Mouse (Mus musculus) CH12.LX (cell line): Measurements from ENCODE around the gene Trhde. TPM values are rescaled to one million over a fixed set of nuclear protein-coding genes. Genes with fewer than 3 reads are reported as not detected.

ENCODE experiments used
- DNase-seq: peaks from one replicate; pipeline ENCODE4 v3.0.0-alpha.2; 2013; ENCODE audit errors: extremely low read depth
- H3K27ac ChIP-seq: 2 replicates; pipeline ENCODE4 v1.5.1; 2012; ENCODE audit warnings: low read depth, mild to moderate bottlenecking, control low read depth, moderate library complexity; ENCODE audit not compliant: insufficient read depth
- H3K27me3 ChIP-seq: replicated peaks from 2 replicates; pipeline ENCODE3; 2012; ENCODE audit warnings: inconsistent platforms
- H3K36me3 ChIP-seq, 2 experiments: replicated peaks in 1 of 2; 2 replicates each; pipeline versions ENCODE3 to v1.6.1; 2012; ENCODE audit warnings: inconsistent platforms in 1 of 2, low read length in 1 of 2, mild to moderate bottlenecking in 1 of 2, mixed read lengths in 1 of 2, moderate library complexity in 1 of 2; ENCODE audit not compliant: control insufficient read depth in 1 of 2, insufficient read depth in 1 of 2
- H3K4me1 ChIP-seq, 2 experiments: 2 replicates each; pipeline ENCODE4 v1.6.1; 2012; ENCODE audit warnings: inconsistent platforms in 1 of 2, moderate library complexity in 1 of 2; ENCODE audit not compliant: insufficient read depth in 2 of 2, control insufficient read depth in 1 of 2
- H3K4me2 ChIP-seq: 2 replicates; pipeline ENCODE4 v1.6.1; 2012; ENCODE audit warnings: low read depth, mild to moderate bottlenecking, control low read depth; ENCODE audit not compliant: poor library complexity, insufficient read depth, severe bottlenecking
- H3K4me3 ChIP-seq, 3 experiments: fragments of 150-350 bp in 1 of 3; sonication (generic) in 1 of 3; replicated peaks in 1 of 3; 2 replicates each; pipeline versions ENCODE3 to v1.5.1; 2011 to 2012; ENCODE audit warnings: low read depth in 2 of 3, low read length in 2 of 3, mild to moderate bottlenecking in 2 of 3, moderate library complexity in 2 of 3, control low read depth in 1 of 3, improper control_type of control experiment in 1 of 3, inconsistent platforms in 1 of 3, mixed read lengths in 1 of 3; ENCODE audit not compliant: poor library complexity in 1 of 3
- H3K79me2 ChIP-seq: replicated peaks from 2 replicates; pipeline ENCODE4 v1.6.1; 2012; ENCODE audit warnings: mild to moderate bottlenecking, moderate library complexity; ENCODE audit not compliant: control insufficient read depth, poor library complexity, insufficient read depth, severe bottlenecking; ENCODE audit errors: extremely low read depth
- H3K9ac ChIP-seq: 2 replicates; pipeline ENCODE4 v1.6.1; 2012; ENCODE audit warnings: low read depth, mild to moderate bottlenecking, control low read depth, moderate library complexity; ENCODE audit not compliant: insufficient read depth
- H3K9me3 ChIP-seq: replicated peaks from 2 replicates; pipeline ENCODE3; 2012; ENCODE audit warnings: low read length, inconsistent platforms, mixed read lengths
- BHLHE40 ChIP-seq: IDR thresholded peaks from 2 replicates; pipeline ENCODE4 v1.6.1; 2011; ENCODE audit warnings: mild to moderate bottlenecking, low read depth, low read length, improper control_type of control experiment
- CHD1 ChIP-seq: IDR thresholded peaks from 2 replicates; pipeline ENCODE4 v1.6.1; 2012; ENCODE audit warnings: low read depth, low read length, improper control_type of control experiment, inconsistent platforms
- ELF1 ChIP-seq: IDR thresholded peaks from 2 replicates; pipeline ENCODE4 v1.6.1; 2014; ENCODE audit warnings: low read depth, mild to moderate bottlenecking, inconsistent platforms, low read length, improper control_type of control experiment
- EP300 ChIP-seq: IDR thresholded peaks from 2 replicates; pipeline ENCODE4 v1.6.1; 2011; ENCODE audit warnings: low read length, improper control_type of control experiment
- ETS1 ChIP-seq: conservative IDR thresholded peaks from 2 replicates; pipeline ENCODE4 v1.6.1; 2012; ENCODE audit warnings: low read depth, mild to moderate bottlenecking, inconsistent platforms, low read length, improper control_type of control experiment, moderate library complexity
- GABPA ChIP-seq: IDR thresholded peaks from 2 replicates; pipeline ENCODE4 v1.6.1; 2012; ENCODE audit warnings: low read depth, low read length, improper control_type of control experiment, inconsistent platforms; ENCODE audit not compliant: insufficient replicate concordance
- HCFC1 ChIP-seq: IDR thresholded peaks from 2 replicates; pipeline ENCODE4 v1.6.1; 2012; ENCODE audit warnings: low read depth, mild to moderate bottlenecking, inconsistent platforms, low read length, improper control_type of control experiment
- JUN ChIP-seq: IDR thresholded peaks from 2 replicates; pipeline ENCODE4 v1.6.1; 2011; ENCODE audit warnings: low read depth, mild to moderate bottlenecking, low read length, improper control_type of control experiment, moderate library complexity; ENCODE audit not compliant: insufficient read depth
- JUND ChIP-seq: conservative IDR thresholded peaks from 2 replicates; pipeline ENCODE4 v1.6.1; 2011; ENCODE audit warnings: low read depth, low read length, improper control_type of control experiment
- KAT2A ChIP-seq: IDR thresholded peaks from 2 replicates; pipeline ENCODE4 v1.6.1; 2012; ENCODE audit warnings: low read length, improper control_type of control experiment, inconsistent platforms; ENCODE audit not compliant: insufficient replicate concordance
- MAFK ChIP-seq: IDR thresholded peaks from 2 replicates; pipeline ENCODE4 v1.6.1; 2011; ENCODE audit warnings: low read length, improper control_type of control experiment; ENCODE audit not compliant: insufficient replicate concordance
- MEF2A ChIP-seq: IDR thresholded peaks from 2 replicates; pipeline ENCODE4 v1.6.1; 2014; ENCODE audit warnings: low read depth, mild to moderate bottlenecking, inconsistent platforms, low read length, improper control_type of control experiment, borderline replicate concordance
- NELFE ChIP-seq: IDR thresholded peaks from 2 replicates; pipeline ENCODE4 v1.6.1; 2011; ENCODE audit warnings: low read depth, low read length, improper control_type of control experiment
- NRF1 ChIP-seq: IDR thresholded peaks from 2 replicates; pipeline ENCODE4 v1.6.1; 2014; ENCODE audit warnings: low read depth, mild to moderate bottlenecking, inconsistent platforms, low read length, improper control_type of control experiment, moderate library complexity
- PAX5 ChIP-seq: IDR thresholded peaks from 2 replicates; pipeline ENCODE4 v1.6.1; 2012; ENCODE audit warnings: low read length, inconsistent platforms, mixed read lengths
- SIN3A ChIP-seq: IDR thresholded peaks from 2 replicates; pipeline ENCODE4 v1.6.1; 2012; ENCODE audit warnings: low read length, improper control_type of control experiment, inconsistent platforms
- SMC3 ChIP-seq: IDR thresholded peaks from 2 replicates; pipeline ENCODE4 v1.6.1; 2011; ENCODE audit warnings: low read depth, low read length, improper control_type of control experiment
- TBP ChIP-seq: conservative IDR thresholded peaks from 2 replicates; pipeline ENCODE4 v1.6.1; 2011; ENCODE audit warnings: low read depth, low read length, improper control_type of control experiment
- TCF12 ChIP-seq: IDR thresholded peaks from 2 replicates; pipeline ENCODE4 v1.6.1; 2014; ENCODE audit warnings: low read depth, mild to moderate bottlenecking, inconsistent platforms, low read length, improper control_type of control experiment
- USF1 ChIP-seq: IDR thresholded peaks from 2 replicates; pipeline ENCODE4 v1.6.1; 2014; ENCODE audit warnings: low read depth, mild to moderate bottlenecking, inconsistent platforms, low read length, improper control_type of control experiment
- USF2 ChIP-seq: conservative IDR thresholded peaks from 2 replicates; pipeline ENCODE4 v1.6.1; 2011; ENCODE audit warnings: low read depth, low read length, improper control_type of control experiment
- ZKSCAN1 ChIP-seq: IDR thresholded peaks from 2 replicates; pipeline ENCODE4 v1.6.1; 2012; ENCODE audit warnings: low read depth, inconsistent platforms, low read length, improper control_type of control experiment, borderline replicate concordance
- ZNF384 ChIP-seq: IDR thresholded peaks from 2 replicates; pipeline ENCODE4 v1.6.1; 2012; ENCODE audit warnings: low read depth, low read length, improper control_type of control experiment, inconsistent platforms
- dilution Hi-C: fragments of 300-500 bp; cut with MboI; formaldehyde crosslinking; loops from 2 replicates; pipeline ENCODE4 v1.14.3; 2020; ENCODE audit warnings: low sequenced_read_pairs; ENCODE audit not compliant: extremely low pct_unique_long_range_greater_than_20kb, extremely low pct_ligation_motif_present
- in situ Hi-C: fragments of 300-500 bp; cut with MboI; formaldehyde crosslinking; loops from 3 replicates; pipeline ENCODE4 v1.14.3; 2019; ENCODE audit warnings: low sequenced_read_pairs, low pct_ligation_motif_present, low pct_unique_long_range_greater_than_20kb, mixed read lengths
- polyA plus RNA-seq: library from polyadenylated mRNA; unstranded; fragments of >175 nt; gene quantifications from 2 replicates; pipeline ENCODE4 v1.2.1, GENCODE M21; 2012; ENCODE audit warnings: low read depth; ENCODE audit not compliant: insufficient read length
- total RNA-seq, 2 experiments: library from RNA; depleted of rRNA; stranded (reverse); fragments of 300-350 nt in 1 of 2; fragments of >200 nt in 1 of 2; gene quantifications; 2 replicates each; pipeline ENCODE4 v1.2.3; 2012 to 2014

Trhde gene
- total and polyA plus RNA-seq, 3 experiments = not detected

- DNase-seq = no peak
Observed at GRCm38 (mm10) chr10:114799481-114799880, 2.6 kb downstream of the Trhde start.

DNA sequence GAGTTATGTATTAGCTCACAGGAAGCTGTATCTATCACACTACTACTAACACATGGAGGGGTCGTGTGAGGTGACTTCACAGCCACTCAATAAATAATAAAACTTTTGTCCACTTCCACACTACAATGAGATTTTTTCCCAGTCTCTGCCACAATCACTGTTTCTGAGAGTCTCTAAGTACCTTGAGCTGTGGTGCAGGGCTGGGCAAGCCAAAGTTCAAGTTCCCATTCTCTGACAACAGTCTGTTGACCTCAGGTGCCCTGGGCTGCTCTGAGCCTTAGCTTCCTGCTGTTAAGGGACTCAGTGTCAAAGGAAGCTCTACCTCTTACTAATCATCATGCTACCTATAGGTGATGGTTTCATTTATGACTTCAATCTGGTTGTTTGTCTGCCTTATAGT, 3.3 kb downstream of the Trhde start:
- TF ChIP-seq TCF12 = no peak
- TF ChIP-seq USF2 = no peak
- TF ChIP-seq EP300 = no peak
- TF ChIP-seq GABPA = no peak
- TF ChIP-seq TBP = no peak
- no peak for TF ChIP-seq ZNF384
- TF ChIP-seq NELFE = no peak
- no peak for TF ChIP-seq ZKSCAN1
- TF ChIP-seq USF1 = no peak
- no peak for TF ChIP-seq NRF1
- no peak for TF ChIP-seq PAX5
- TF ChIP-seq MAFK = no peak
- TF ChIP-seq ELF1 = no peak
- TF ChIP-seq CHD1 = no peak
- Histone ChIP-seq H3K9ac (no peak overlapping the region), H3K4me1 (no peaks in the 10 kb centered on the region), H3K27me3 (no peaks in the 10 kb centered on the region), H3K4me3 (no peak overlapping the region), H3K9me3 (peaks cover 18% of the 10 kb centered on the region), H3K4me2 (no peak overlapping the region), H3K27ac (no peak overlapping the region), H3K36me3 (no peaks in the 10 kb centered on the region), H3K79me2 (no peaks in the 10 kb centered on the region)
- in situ Hi-C loops (no loop called here), dilution Hi-C loops (no loop called here)
- no peak for DNase-seq

More at GRCm38 (mm10) chr10:114799481-114799880, 2.6 kb downstream of the Trhde start:
- Histone ChIP-seq H3K4me1 (no peaks in the 10 kb centered on the region), H3K9ac (no peak overlapping the region), H3K27ac (no peak overlapping the region), H3K4me3 (no peak overlapping the region), H3K4me2 (no peak overlapping the region), H3K27me3 (no peaks in the 10 kb centered on the region), H3K9me3 (peaks cover 18% of the 10 kb centered on the region), H3K79me2 (no peaks in the 10 kb centered on the region), H3K36me3 (no peaks in the 10 kb centered on the region)
- no peak for TF ChIP-seq ZNF384
- no peak for TF ChIP-seq ETS1
- TF ChIP-seq PAX5 = no peak
- TF ChIP-seq JUND = no peak
- no peak for TF ChIP-seq ELF1
- TF ChIP-seq SIN3A = no peak
- no peak for TF ChIP-seq KAT2A
- TF ChIP-seq TBP = no peak
- no peak for TF ChIP-seq NRF1
- no peak for TF ChIP-seq GABPA
- no peak for TF ChIP-seq HCFC1
- no peak for TF ChIP-seq ZKSCAN1
- no peak for TF ChIP-seq SMC3
- no peak for TF ChIP-seq MEF2A
- no peak for TF ChIP-seq BHLHE40
- TF ChIP-seq JUN = no peak
- TF ChIP-seq EP300 = no peak
- dilution Hi-C loops (no loop called here), in situ Hi-C loops (no loop called here)
